Mouse (Mus musculus): ENCODE measurements around the gene Padi4.

DNA sequence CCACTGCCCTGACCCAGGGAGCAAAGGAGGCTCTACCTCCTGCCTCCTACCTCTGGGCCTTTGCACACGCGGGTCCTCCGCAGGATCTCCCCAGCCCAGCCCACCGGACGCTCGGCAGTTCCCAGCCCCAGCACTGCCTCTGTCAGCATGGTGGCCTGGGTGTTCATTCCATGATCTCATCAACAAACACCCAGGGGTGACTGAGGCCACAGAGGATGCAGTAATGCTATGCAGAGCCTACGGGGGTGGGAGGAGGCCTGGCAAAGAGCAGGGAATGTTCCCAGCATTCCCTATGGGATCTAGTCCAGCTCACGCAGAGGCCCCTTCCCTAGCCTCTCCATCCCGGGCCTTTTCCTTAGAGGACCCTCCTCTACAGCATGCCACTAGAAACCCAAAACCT is 20.6 kb upstream of the Padi4 start:
- no peak for TF ChIP-seq CTCF (IDR thresholded peaks at IDR 0.05; ENCODE audit: extremely low read depth, insufficient read length, insufficient replicate concordance, low read depth, low read length)
- no peak for TF ChIP-seq POLR2A (IDR thresholded peaks at IDR 0.05; ENCODE audit: low read depth, low read length)
